Mouse (Mus musculus): ENCODE measurements at regions not wholly inside any gene's neighbourhood (a gene's known extent, or its start where the extent isn't known, plus 50 kb on each side); places are given as distances from the start of the nearest gene placed in this dataset.

DNA sequence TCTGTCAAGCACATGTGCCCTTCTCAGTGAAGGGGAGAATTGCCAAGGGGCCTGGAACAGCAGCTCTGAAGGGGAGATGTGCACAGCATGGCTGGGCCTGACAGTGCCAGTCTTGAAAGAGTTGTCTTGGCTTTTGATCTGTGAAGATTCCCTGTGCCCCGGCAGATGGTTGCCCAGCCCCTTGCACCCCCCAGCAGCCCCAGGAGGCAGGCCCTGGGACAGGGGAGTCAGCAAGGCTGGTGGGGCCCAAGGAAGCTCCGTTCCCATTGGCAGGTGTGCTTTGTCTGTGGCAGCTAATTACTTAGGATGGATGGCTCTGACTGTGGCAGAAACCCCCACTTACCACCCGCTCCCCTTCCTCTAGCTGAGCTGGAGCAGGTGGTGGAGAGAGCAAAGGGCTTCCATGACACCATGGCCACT lies 58.6 kb downstream of the Tspan17 start:
- Histone ChIP-seq H3K4me3 (ENCODE audit: low read length) (no peak overlapping the region), H3K4me1 (replicated peaks; ENCODE audit: control insufficient read depth, insufficient read depth, low read length) (peaks cover 7% of the 10 kb centered on the region), H3K9me3 (ENCODE audit: control insufficient read depth, low read length) (no peaks in the 10 kb centered on the region), H3K27me3 (ENCODE audit: control insufficient read depth, insufficient read depth, low read depth, low read length) (no peaks in the 10 kb centered on the region), H3K9ac (ENCODE audit: low read length) (no peak overlapping the region), H3K4me2 (ENCODE audit: low read depth, low read length) (no peak overlapping the region), H3K36me3 (ENCODE audit: control insufficient read depth, insufficient read depth, low read length) (no peaks in the 10 kb centered on the region), H3K27ac (ENCODE audit: low read length) (no peak overlapping the region)
- 30% methylated on average over 3 of the region's 3 CpGs for WGBS
- no peak for ATAC-seq (ENCODE audit: low read depth)

DNA sequence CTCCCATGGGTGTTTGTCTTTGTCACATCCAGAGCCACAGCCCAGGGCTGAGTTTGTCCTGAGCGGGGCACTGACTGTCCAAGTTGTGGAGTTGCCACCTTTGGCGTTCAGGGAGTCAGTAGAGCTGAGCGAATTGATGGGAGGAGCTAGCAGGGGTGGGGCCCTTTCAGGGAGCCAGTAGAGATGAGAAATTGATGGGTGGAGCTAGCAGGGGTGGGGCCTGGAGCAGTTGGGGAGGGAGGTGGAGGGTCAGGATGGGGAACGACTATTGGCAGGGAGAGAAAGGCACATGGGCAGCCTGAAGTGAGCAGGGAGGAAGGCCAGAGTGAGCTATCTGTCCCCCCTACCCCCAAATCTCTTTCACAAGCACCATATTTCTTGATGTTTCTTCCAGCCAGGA lies 62.0 kb downstream of the Tspan17 start:
- Histone ChIP-seq H3K9ac (ENCODE audit: low read length) (no peak overlapping the region), H3K36me3 (ENCODE audit: control insufficient read depth, insufficient read depth, low read length) (no peaks in the 10 kb centered on the region), H3K4me3 (ENCODE audit: low read length) (no peak overlapping the region), H3K9me3 (ENCODE audit: control insufficient read depth, low read length) (no peaks in the 10 kb centered on the region), H3K4me1 (replicated peaks; ENCODE audit: control insufficient read depth, insufficient read depth, low read length) (no peaks in the 10 kb centered on the region), H3K27me3 (ENCODE audit: control insufficient read depth, insufficient read depth, low read depth, low read length) (no peaks in the 10 kb centered on the region), H3K4me2 (ENCODE audit: low read depth, low read length) (no peak overlapping the region), H3K27ac (ENCODE audit: low read length) (no peak overlapping the region)
- no peak for ATAC-seq (ENCODE audit: low read depth)
- WGBS, result 54% methylated on average over 4 of the region's 4 CpGs

DNA sequence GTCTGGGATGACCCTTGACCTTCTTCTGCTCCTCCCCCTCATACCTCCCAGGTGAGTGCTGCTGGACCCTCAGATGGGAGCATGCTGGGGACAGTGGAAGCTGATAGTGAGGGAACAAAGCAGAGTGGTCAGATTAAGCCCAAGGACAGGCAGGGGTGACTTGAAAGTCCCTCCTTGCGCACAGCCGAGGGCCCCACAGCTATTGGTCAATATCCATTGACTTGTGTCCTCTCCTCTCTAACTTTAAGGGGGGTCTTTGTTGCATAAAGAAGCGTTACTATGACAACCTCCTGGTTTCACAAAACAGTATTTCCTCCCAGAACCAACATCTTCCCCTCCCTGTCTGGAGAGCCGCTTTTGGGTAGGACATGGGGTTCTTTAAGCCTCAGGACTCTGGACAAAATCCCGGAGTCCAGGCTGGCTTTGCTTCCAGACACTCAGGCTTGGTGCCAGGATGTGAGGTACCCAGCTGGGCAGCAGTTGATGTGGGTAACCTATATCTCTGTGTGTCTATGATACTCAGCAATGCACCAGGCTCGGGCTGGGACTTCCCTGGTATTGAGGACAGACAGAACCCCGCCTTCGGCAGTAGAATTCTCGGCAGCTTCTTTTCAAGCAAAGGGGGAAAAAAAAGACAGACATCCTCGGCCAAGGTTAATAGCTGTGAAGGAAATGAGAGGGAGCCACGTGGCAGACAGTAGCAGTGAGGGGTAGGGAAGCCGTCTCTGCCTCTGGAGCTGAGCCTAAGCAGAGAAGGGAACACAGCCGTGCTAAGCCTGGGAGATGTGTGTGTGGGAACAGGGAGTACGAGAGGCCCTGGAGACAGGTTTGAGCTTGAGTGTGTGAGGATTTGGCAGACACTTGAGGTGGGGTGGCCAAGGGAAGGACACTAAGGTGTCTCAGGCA lies 66.4 kb downstream of the Tspan17 start:
- Histone ChIP-seq H3K27ac (ENCODE audit: low read length) (no peak overlapping the region), H3K4me2 (ENCODE audit: low read depth, low read length) (no peak overlapping the region), H3K9me3 (ENCODE audit: control insufficient read depth, low read length) (no peaks in the 10 kb centered on the region), H3K27me3 (ENCODE audit: control insufficient read depth, insufficient read depth, low read depth, low read length) (no peaks in the 10 kb centered on the region), H3K4me3 (ENCODE audit: low read length) (no peak overlapping the region), H3K4me1 (replicated peaks; ENCODE audit: control insufficient read depth, insufficient read depth, low read length) (no peaks in the 10 kb centered on the region), H3K9ac (ENCODE audit: low read length) (no peak overlapping the region), H3K36me3 (ENCODE audit: control insufficient read depth, insufficient read depth, low read length) (no peaks in the 10 kb centered on the region)
- 39% methylated on average over 14 of the region's 14 CpGs for WGBS
- 0 out of 2 replicates have a peak, but pooled peaks have one; percentile 43 for ATAC-seq (ENCODE audit: low read depth)

- Histone ChIP-seq H3K27me3 (ENCODE audit: control insufficient read depth, insufficient read depth, low read depth, low read length) (no peaks in the 10 kb centered on the region), H3K9ac (ENCODE audit: low read length) (no peak overlapping the region), H3K4me1 (replicated peaks; ENCODE audit: control insufficient read depth, insufficient read depth, low read length) (no peaks in the 10 kb centered on the region), H3K4me3 (ENCODE audit: low read length) (no peak overlapping the region), H3K4me2 (ENCODE audit: low read depth, low read length) (no peak overlapping the region), H3K9me3 (ENCODE audit: control insufficient read depth, low read length) (no peaks in the 10 kb centered on the region), H3K27ac (ENCODE audit: low read length) (no peak overlapping the region), H3K36me3 (ENCODE audit: control insufficient read depth, insufficient read depth, low read length) (no peaks in the 10 kb centered on the region)
- WGBS, result 86% methylated on average over 4 of the region's 4 CpGs
- ATAC-seq (ENCODE audit: low read depth), result no peak
Observed at GRCm38 (mm10) chr13:54862931-54863330, 73.8 kb downstream of the Tspan17 start.

- Histone ChIP-seq H3K9me3 (ENCODE audit: control insufficient read depth, low read length) (no peaks in the 10 kb centered on the region), H3K27ac (ENCODE audit: low read length) (no peak overlapping the region), H3K9ac (ENCODE audit: low read length) (no peak overlapping the region), H3K4me2 (ENCODE audit: low read depth, low read length) (no peak overlapping the region), H3K4me3 (ENCODE audit: low read length) (no peak overlapping the region), H3K36me3 (ENCODE audit: control insufficient read depth, insufficient read depth, low read length) (no peaks in the 10 kb centered on the region), H3K27me3 (ENCODE audit: control insufficient read depth, insufficient read depth, low read depth, low read length) (no peaks in the 10 kb centered on the region), H3K4me1 (replicated peaks; ENCODE audit: control insufficient read depth, insufficient read depth, low read length) (no peaks in the 10 kb centered on the region)
- WGBS, result 42% methylated on average over 10 of the region's 10 CpGs
- no peak for ATAC-seq (ENCODE audit: low read depth)
Observed at GRCm38 (mm10) chr13:54864048-54864447, 74.9 kb downstream of the Tspan17 start.

DNA sequence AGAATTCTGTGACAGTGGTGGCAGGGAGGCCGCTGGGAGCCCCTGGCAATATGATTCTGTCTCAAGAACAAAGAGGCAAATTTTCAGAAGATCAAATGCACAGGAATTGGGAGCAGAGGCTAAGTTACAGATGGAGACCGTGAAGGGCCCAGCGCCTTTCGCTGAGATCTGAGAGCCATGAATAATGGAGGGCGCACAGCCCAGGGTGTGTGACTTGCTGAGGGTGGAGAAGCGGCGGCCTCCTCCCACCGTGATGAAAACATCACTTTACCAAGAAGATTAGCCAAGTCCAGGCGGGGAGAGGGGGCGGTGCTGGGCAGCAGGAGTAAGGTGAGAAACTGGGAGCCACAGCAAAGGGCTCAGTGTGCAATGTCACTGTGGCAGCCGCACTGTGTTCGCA lies 77.2 kb upstream of the Unc5a start:
- Histone ChIP-seq H3K27ac (ENCODE audit: low read length) (no peak overlapping the region), H3K4me3 (ENCODE audit: low read length) (no peak overlapping the region), H3K9ac (ENCODE audit: low read length) (no peak overlapping the region), H3K36me3 (ENCODE audit: control insufficient read depth, insufficient read depth, low read length) (no peaks in the 10 kb centered on the region), H3K4me2 (ENCODE audit: low read depth, low read length) (no peak overlapping the region), H3K9me3 (ENCODE audit: control insufficient read depth, low read length) (no peaks in the 10 kb centered on the region), H3K27me3 (ENCODE audit: control insufficient read depth, insufficient read depth, low read depth, low read length) (peaks cover 36% of the 10 kb centered on the region), H3K4me1 (replicated peaks; ENCODE audit: control insufficient read depth, insufficient read depth, low read length) (no peaks in the 10 kb centered on the region)
- ATAC-seq (ENCODE audit: low read depth), result no peak
- 24% methylated on average over 12 of the region's 12 CpGs for WGBS

DNA sequence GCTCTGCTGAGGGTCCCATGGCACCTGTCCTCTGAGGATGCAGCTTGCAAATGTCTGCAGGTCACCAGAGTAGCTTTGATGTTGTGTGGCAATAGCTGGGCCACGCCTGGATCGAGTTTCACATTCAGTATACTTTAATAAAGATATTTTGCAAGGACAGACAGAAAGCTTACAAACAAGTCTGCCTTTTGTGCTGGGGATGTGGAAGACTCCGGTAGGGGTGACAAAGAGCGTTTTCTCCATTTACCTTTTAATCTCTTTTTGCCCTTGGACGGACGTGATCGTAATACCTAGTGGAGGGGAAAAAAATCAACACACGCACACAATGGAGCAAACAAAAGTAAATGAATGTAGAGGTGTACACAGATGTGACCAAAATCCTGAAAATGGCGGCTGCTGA lies 75.3 kb upstream of the Unc5a start:
- peaks cover 36% of the 10 kb centered on the region for H3K27me3 ChIP-seq (ENCODE audit: control insufficient read depth, insufficient read depth, low read depth, low read length)
- no peaks in the 10 kb centered on the region for H3K36me3 ChIP-seq (ENCODE audit: control insufficient read depth, insufficient read depth, low read length)
- H3K4me3 ChIP-seq (ENCODE audit: low read length), result no peak overlapping the region
- WGBS, result 52% methylated on average over 9 of the region's 9 CpGs
- H3K4me1 ChIP-seq (replicated peaks; ENCODE audit: control insufficient read depth, insufficient read depth, low read length), result no peaks in the 10 kb centered on the region
- H3K9me3 ChIP-seq (ENCODE audit: control insufficient read depth, low read length), result no peaks in the 10 kb centered on the region
- no peak for ATAC-seq (ENCODE audit: low read depth)
- no peak overlapping the region for H3K9ac ChIP-seq (ENCODE audit: low read length)
- H3K27ac ChIP-seq (ENCODE audit: low read length), result no peak overlapping the region
- no peak overlapping the region for H3K4me2 ChIP-seq (ENCODE audit: low read depth, low read length)

DNA sequence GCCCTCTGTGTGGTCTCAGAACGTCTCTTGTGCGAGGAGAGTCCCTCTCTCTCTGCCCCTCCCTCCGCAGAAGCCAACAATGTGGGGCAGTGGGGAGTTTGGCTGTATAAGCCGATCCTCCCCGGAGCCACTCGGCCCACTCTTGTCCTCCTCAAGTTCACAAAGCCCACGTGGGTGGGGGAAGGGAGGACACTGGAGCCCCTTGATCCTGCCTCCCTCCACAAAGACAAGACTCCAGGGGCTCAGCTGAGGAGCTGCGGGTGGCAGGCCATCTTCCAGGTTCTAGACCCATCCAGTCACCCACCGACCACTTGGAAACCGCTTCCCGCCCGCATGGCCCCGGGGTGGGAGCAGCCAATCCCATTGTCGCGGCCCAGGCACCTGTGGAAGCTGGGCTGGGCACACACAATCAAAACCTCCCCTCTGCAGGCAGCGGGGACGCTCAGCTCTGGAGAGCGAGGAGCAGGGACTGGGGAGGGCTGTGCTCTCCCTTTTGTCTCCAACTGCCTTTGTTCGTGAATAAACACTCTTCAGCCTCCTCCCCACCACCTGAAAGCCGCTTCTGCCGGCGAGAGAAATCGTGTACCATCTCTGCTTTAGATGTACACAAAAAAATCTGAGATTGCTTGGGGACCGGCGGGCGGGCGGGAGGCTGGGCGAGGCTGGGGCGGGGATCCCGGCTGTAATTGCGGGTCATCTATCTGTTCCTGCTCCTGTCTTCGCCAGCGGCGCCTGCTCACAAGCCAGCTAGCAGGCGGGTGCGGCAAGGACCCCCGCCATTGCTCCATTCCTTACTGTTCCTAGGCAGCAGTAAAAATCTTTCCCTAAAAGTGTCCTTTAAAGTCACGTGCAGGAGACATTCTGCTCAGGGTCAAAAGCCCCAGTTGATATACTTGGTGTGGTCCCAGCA lies 74.7 kb upstream of the Unc5a start:
- Histone ChIP-seq H3K4me1 (replicated peaks; ENCODE audit: control insufficient read depth, insufficient read depth, low read length) (no peaks in the 10 kb centered on the region), H3K27ac (ENCODE audit: low read length) (no peak overlapping the region), H3K36me3 (ENCODE audit: control insufficient read depth, insufficient read depth, low read length) (no peaks in the 10 kb centered on the region), H3K9me3 (ENCODE audit: control insufficient read depth, low read length) (no peaks in the 10 kb centered on the region), H3K4me2 (ENCODE audit: low read depth, low read length) (no peak overlapping the region), H3K27me3 (ENCODE audit: control insufficient read depth, insufficient read depth, low read depth, low read length) (peaks cover 36% of the 10 kb centered on the region), H3K9ac (ENCODE audit: low read length) (no peak overlapping the region), H3K4me3 (ENCODE audit: low read length) (no peak overlapping the region)
- ATAC-seq (ENCODE audit: low read depth), result no peak
- 2% methylated on average over 38 of the region's 38 CpGs for WGBS

DNA sequence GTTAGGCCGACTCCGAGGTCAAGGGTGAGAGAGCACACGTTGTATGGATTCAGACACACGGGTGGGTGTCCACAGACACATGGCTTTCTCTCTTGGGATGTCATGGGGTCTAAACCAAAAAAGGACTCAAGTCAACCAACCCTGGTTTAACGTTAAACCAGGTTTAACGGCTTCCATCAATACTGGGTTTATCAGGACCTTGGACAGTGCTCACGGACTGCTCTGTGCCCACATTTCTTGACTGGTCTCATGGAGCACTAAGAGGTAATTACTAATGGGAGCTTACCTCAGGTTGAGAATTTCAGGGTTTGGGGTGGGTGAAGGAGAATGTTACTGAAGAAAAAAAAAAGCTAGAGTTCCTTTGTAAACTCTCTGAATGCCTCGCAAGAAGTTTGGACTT lies 72.7 kb upstream of the Unc5a start:
- no peak overlapping the region for H3K4me2 ChIP-seq (ENCODE audit: low read depth, low read length)
- no peak for ATAC-seq (ENCODE audit: low read depth)
- no peak overlapping the region for H3K9ac ChIP-seq (ENCODE audit: low read length)
- H3K36me3 ChIP-seq (ENCODE audit: control insufficient read depth, insufficient read depth, low read length), result no peaks in the 10 kb centered on the region
- H3K27me3 ChIP-seq (ENCODE audit: control insufficient read depth, insufficient read depth, low read depth, low read length), result peaks cover 35% of the 10 kb centered on the region
- WGBS, result 29% methylated on average over 8 of the region's 8 CpGs
- no peak overlapping the region for H3K4me3 ChIP-seq (ENCODE audit: low read length)
- no peaks in the 10 kb centered on the region for H3K4me1 ChIP-seq (replicated peaks; ENCODE audit: control insufficient read depth, insufficient read depth, low read length)
- H3K27ac ChIP-seq (ENCODE audit: low read length), result no peak overlapping the region
- no peaks in the 10 kb centered on the region for H3K9me3 ChIP-seq (ENCODE audit: control insufficient read depth, low read length)
